Mouse (Mus musculus) macrophage (primary cell): ENCODE measurements around the gene Hdac4. TPM values are rescaled to one million over a fixed set of nuclear protein-coding genes. Genes with fewer than 3 reads are reported as not detected.

Experiments
- H3K27ac ChIP-seq: fragments of 350-480 bp; formaldehyde crosslinking; 2 replicates; pipeline ENCODE4 v1.9.0; 2021
- H3K36me3 ChIP-seq: fragments of 350-480 bp; formaldehyde crosslinking; 2 replicates; pipeline ENCODE4 v1.9.0; 2021; ENCODE audit errors: inconsistent target
- H3K4me3 ChIP-seq: fragments of 350-480 bp; formaldehyde crosslinking; 2 replicates; pipeline ENCODE4 v1.9.0; 2021; ENCODE audit errors: inconsistent target
- H3K79me2 ChIP-seq: fragments of 350-480 bp; formaldehyde crosslinking; 2 replicates; pipeline ENCODE4 v1.9.0; 2021; ENCODE audit errors: inconsistent target
- WGBS: methylation state at CpG from one replicate; pipeline ENCODE4 v1.1.7; 2026; ENCODE audit warnings: inconsistent platforms; ENCODE audit not compliant: missing documents; 5-methylcytosine and 5-hydroxymethylcytosine counted together
- polyA plus RNA-seq: library from polyadenylated mRNA; stranded (reverse); fragments of 250-400 nt; gene quantifications from 3 replicates; pipeline ENCODE4 v1.2.4, GENCODE M21; 2018; ENCODE audit warnings: inconsistent platforms

The Hdac4 gene
- polyA plus RNA-seq, 1 experiment from 2014 or later = 2.6 TPM

DNA sequence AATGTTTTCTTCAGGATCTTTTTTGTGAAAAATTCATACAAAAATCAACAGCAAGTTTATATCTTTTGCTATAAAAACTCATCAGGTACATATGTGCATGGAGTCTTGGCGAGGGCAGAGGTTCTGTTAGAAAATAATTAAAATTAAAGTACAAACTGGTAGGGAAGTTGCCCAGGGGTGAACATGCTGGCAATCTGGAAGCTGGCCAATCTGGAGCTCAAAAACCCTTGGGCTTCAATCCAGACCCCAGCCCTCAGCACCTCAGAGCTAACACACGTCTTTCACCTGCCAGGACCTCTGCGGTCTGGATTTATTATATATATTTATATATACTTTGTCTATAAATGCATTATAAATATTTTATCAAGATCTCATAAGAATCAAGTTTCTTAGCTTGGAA lies 263.7 kb downstream of the Hdac4 start:
- Histone ChIP-seq H3K4me3 (no peak overlapping the region), H3K79me2 (no peaks in the 10 kb centered on the region), H3K36me3 (peaks cover 14% of the 10 kb centered on the region), H3K27ac (no peak overlapping the region)
- WGBS = 92% methylated on average over 3 of the region's 3 CpGs

DNA sequence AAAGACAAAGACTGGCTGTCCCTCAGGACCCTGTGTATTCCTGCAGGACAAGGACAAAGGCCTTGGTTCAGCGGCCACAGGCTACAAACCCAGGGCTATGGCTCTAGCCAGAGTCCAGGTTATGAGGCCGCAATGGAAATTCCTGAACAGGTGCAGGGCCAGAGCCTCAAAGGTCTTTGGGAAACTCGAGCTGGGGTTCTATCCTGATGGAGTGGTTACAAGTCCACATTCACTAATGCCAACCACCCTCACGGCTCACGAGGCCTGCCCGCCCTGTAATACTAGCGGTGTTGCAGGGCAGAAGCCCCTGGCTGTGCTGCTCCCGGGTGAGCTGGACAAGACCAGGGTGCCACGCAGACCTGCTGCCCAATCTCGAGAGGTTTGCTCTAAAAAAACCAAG lies 264.3 kb downstream of the Hdac4 start:
- Histone ChIP-seq H3K27ac (no peak overlapping the region), H3K79me2 (no peaks in the 10 kb centered on the region), H3K36me3 (peaks cover 14% of the 10 kb centered on the region), H3K4me3 (no peak overlapping the region)
- 93% methylated on average over 10 of the region's 10 CpGs for WGBS

DNA sequence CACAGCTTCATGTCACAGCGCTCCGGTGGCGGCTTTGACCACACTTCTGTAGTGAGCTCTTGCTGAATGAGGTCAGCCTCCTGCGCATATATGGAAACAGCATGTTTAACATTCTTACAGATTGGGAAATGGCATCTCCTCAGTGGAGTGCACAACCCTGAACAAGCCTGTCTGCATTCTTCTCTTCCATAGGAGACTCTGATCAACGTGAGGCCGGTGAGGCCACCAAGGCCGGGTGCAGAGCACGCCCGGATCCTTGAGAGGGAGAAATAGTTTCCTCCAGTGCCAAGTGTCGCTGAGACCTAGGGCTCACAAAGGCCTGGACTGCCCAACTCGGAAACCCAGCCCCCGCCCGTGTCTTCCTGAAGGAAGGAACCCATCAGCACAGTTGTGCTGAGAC lies 266.4 kb downstream of the Hdac4 start:
- Histone ChIP-seq H3K79me2 (no peaks in the 10 kb centered on the region), H3K36me3 (peaks cover 11% of the 10 kb centered on the region), H3K4me3 (no peak overlapping the region), H3K27ac (no peak overlapping the region)
- WGBS = 94% methylated on average over 13 of the region's 13 CpGs

DNA sequence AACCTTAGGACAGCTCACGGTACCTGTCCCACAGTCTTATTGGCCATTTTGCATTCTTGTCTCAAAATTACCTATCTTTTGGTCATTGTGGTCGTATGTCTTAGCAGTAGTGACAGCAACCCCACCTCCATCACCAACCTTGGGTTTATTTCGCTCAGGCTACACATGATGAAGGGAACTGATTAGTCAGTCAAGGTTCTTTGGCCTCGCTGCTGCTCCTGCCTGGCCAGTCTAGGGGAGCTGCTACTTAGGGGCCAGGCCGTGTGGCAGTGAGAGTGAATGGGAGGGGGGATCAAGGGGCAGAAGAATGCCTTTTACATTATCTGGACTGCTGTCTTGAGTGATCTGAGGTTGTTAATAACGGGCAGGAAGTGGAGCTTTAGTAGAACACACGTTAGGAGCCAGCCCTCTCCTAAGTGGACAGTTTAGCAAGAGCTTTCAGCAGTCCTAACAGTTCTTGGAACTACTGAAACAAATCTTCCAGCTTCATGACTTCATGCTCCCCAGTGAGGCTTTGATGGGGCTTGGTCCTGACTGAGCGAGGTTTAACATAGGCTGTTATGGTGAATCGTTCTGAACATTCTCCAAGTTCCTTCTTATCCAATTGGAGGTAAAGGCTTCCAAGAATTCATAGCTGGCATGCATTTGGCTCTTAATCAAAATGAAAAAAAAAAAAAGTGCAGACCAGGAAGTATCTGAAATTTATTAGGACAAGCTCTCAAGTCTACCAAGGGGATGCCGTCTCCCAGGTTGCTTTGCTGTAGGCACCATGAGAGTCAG lies 267.8 kb downstream of the Hdac4 start:
- H3K36me3 ChIP-seq = no peaks in the 10 kb centered on the region
- 92% methylated on average over 10 of the region's 10 CpGs for WGBS

DNA sequence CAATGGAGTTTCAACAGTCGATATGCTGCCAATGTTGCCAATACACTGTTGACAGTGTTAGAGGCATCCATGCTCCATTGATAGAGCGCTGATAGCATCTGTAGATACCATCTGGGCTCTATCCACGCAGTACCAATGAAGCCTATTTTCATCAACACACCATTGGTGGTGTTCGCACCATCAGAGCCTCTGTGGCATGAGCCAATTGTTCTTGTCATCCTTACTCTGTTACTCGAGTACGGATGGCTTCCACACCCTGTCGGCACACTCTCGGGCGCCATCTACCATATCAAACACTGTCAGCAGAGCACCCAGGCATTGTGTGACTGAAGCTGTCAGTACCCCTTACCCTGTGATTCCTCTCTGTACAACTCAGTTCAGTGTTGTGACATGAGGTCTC lies 271.9 kb downstream of the Hdac4 start:
- 95% methylated on average over 9 of the region's 9 CpGs for WGBS
- Histone ChIP-seq H3K4me3 (no peak overlapping the region), H3K79me2 (no peaks in the 10 kb centered on the region), H3K36me3 (no peaks in the 10 kb centered on the region), H3K27ac (no peak overlapping the region)

More for the DNA sequence above, 267.8 kb downstream of the Hdac4 start:
- Histone ChIP-seq H3K27ac (no peak overlapping the region), H3K4me3 (no peak overlapping the region), H3K79me2 (no peaks in the 10 kb centered on the region)

DNA sequence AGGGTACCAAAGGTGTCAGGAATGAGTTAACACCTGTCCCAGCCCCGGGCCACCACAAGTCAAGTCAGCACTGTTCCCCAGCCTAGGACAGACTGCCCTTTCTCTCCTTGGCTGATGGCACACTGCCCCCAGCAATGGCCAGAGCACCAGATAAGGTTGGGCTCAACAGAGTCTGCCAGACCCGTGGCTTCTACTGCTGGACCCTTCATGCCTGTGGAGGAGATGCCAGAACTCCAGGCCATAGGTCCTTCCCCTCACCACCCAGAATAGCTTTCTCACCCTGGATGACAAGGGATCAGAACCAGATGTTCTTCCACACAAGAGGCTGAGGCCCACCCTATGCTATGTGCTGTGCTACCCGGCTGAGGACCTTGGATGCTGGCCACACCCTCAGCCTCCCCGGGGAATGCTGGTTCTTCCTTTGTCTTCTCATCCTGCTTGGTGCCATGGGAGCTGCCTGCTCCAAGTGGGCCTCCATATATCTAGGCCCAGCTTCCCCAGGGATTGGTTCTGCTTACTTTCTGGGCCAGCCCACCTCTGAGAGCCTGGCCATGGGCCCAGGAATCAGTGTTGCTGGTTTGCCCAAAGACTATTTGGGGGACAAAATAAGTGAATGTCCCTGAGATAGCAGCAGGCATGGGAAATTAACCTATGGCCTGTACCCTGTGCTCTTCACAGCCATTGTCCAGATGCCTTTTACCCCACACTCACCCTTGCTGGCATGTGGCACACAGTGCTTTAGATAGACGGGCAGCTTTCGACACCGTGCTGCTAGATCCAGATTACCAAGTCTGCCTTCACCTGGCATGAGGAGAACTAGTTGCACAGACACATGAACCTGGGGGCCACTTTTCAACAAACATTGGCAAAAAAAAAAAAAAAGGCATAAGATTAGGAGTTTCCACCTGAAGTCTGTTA lies 273.0 kb downstream of the Hdac4 start:
- H3K27ac ChIP-seq = no peak overlapping the region
- no peaks in the 10 kb centered on the region for H3K36me3 ChIP-seq
- no peak overlapping the region for H3K4me3 ChIP-seq
- H3K79me2 ChIP-seq = no peaks in the 10 kb centered on the region
- WGBS = 93% methylated on average over 6 of the region's 7 CpGs

DNA sequence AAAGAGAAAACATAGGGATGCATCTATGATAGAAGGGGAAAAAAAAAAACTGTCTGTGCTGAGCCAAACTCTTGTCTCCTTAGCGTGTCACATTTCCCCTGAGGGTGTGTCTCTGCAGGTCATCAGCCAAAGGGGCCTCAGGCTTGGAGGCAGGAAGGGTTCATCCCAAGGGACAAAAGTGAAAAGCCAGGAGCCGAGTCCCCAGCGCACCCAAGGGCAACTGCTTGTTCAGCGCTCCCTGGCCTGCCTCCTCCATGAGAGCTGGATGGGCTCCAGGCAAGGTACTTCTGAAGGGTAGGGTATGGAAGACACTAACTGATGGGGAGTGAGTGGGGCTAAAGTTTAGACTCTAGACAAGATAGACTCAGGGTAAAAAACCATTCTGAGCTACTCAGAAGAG lies 273.8 kb downstream of the Hdac4 start:
- H3K79me2 ChIP-seq = no peaks in the 10 kb centered on the region
- 98% methylated on average over 4 of the region's 4 CpGs for WGBS
- H3K36me3 ChIP-seq = no peaks in the 10 kb centered on the region
- H3K27ac ChIP-seq = no peak overlapping the region
- H3K4me3 ChIP-seq = no peak overlapping the region

DNA sequence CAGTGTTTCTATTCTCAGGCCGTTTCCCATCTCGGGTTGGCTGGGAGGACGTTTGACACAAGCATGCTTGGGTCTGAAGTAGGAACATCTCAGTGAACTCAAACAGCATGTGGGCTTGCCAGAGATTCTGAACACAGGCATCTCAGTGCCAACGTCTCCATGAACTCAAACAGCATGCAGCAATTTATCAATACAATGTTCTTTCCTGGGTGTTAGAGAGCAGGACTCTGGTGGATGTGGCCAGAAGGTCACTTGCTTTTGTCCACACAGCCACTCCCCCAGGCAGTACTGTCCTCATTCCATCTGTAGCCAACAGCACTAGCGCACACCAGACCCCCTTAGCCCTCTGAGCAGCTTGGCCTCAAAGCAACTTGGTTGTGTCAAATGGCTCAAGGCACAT lies 274.2 kb downstream of the Hdac4 start:
- H3K79me2 ChIP-seq = no peaks in the 10 kb centered on the region
- no peak overlapping the region for H3K27ac ChIP-seq
- no peak overlapping the region for H3K4me3 ChIP-seq
- no peaks in the 10 kb centered on the region for H3K36me3 ChIP-seq
- WGBS = 76% methylated on average over 5 of the region's 5 CpGs

DNA sequence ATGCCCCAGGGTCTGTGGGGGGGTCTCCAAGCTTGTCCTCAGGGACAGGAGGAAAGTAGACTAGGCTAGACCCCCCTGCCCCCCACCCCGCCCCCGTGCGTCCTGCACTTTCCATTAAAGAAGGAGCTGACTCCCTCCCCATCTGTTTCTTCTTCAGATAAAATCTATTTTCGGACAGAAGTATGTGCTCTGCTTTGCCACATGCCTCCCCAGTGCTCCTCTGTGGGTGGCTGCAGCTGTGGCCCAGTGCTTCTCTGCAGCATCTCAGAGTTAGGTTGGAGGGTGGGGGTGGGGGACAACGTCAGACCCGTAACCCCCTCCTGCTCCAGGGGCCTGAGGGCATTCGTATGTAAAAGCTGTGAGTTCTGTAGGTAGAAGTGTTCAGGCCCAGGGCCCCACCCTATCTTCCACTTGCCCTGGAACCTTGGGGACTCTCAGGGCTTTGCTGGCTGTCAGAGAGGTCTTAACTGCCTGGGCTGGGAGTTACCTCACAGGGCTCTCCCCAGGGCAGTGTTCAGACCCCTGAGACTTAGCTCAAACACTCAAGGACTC lies 275.4 kb downstream of the Hdac4 start:
- H3K79me2 ChIP-seq = no peaks in the 10 kb centered on the region
- no peak overlapping the region for H3K4me3 ChIP-seq
- no peak overlapping the region for H3K27ac ChIP-seq
- H3K36me3 ChIP-seq = no peaks in the 10 kb centered on the region
- 88% methylated on average over 7 of the region's 7 CpGs for WGBS

DNA sequence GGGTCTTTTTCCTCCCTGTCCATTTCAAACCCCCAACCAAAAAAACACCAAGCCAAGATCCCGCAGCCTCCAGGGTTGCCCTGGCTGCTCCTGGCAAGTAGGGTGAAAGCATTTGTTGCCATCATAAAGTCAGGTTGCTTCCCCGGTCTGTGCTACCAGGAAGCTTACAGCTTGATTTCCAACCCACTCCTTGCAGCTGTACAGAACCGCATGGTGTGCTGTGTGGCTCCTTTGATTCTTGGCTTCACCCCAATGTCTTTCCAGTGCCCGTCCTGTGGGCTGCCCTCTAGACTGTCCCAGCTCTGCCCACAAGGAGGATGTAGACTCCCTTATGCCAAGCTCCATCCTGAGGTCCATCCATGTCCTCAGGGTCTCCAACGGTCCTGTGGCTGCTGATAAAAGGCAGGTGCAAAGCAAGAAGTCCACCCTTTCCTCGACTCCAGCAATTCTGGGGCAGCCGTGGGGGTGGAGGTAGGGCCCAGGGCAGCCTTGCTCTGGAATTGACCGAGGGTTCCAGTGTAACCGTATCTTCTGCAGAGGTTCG lies 277.2 kb downstream of the Hdac4 start:
- no peak overlapping the region for H3K4me3 ChIP-seq
- H3K27ac ChIP-seq = no peak overlapping the region
- 77% methylated on average over 10 of the region's 10 CpGs for WGBS
- no peaks in the 10 kb centered on the region for H3K79me2 ChIP-seq
- H3K36me3 ChIP-seq = no peaks in the 10 kb centered on the region

DNA sequence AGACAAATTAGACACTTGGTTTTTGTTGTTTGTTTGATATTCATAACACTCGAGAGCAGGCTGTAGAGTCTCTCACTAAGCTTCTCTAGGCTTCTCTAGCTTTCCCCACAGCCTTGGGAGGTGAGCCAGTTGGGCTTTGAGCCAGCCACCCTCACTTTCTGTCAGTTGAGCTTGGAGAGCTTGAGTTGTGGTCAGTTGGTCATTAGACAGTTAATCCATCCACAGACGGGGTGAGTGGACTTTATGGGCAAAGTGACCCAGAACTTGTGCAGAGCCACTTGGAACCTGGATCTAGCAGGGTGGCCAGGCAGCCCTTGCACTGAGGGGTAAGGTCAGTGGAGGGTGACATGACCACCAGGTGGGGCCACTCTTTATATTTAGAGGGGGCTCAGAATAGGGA lies 277.9 kb downstream of the Hdac4 start:
- Histone ChIP-seq H3K79me2 (no peaks in the 10 kb centered on the region), H3K27ac (no peak overlapping the region), H3K4me3 (no peak overlapping the region), H3K36me3 (no peaks in the 10 kb centered on the region)
- WGBS = 56% methylated on average over 2 of the region's 2 CpGs

DNA sequence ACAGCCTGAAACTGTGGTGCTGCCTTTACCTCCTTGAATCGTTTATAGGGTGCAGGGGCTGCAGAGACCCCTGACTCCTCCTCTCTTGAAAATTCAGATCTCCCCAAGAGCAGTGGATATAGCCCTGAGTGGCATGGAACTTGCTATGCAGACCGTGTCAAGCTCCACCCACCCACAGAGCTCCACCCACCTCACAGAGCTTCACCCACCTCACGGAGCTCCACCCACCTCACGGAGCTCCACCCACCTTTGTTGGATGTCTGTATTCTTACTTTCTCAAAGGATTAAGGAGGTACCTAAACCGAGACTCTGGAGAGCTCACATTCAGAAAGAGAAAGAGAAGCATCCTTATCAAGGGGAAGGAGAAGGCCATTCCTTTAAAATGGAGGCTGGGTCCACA lies 279.5 kb downstream of the Hdac4 start:
- Histone ChIP-seq H3K36me3 (no peaks in the 10 kb centered on the region), H3K27ac (no peak overlapping the region), H3K4me3 (no peak overlapping the region), H3K79me2 (no peaks in the 10 kb centered on the region)
- 88% methylated on average over 5 of the region's 5 CpGs for WGBS

DNA sequence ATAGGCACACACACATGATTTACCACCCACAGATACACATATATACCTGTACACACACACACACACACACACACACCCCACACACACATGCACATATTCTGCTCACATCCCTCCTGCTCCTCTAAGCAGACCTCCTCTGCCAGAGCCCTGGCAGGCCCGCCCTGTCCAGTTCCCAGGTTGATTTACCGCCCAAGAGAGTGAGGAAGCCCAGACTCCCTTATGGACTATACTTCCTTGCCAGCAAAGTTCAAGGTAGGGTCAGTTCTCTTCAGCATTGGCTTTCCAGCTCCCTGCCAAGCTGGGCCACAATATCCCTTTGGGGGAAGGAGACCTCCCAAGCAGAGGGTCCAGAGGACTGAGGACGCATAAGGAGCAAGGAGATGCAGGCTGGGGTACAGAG lies 280.9 kb downstream of the Hdac4 start:
- H3K36me3 ChIP-seq = no peaks in the 10 kb centered on the region
- H3K79me2 ChIP-seq = no peaks in the 10 kb centered on the region
- 69% methylated on average over 3 of the region's 3 CpGs for WGBS
- H3K4me3 ChIP-seq = no peak overlapping the region
- H3K27ac ChIP-seq = no peak overlapping the region

DNA sequence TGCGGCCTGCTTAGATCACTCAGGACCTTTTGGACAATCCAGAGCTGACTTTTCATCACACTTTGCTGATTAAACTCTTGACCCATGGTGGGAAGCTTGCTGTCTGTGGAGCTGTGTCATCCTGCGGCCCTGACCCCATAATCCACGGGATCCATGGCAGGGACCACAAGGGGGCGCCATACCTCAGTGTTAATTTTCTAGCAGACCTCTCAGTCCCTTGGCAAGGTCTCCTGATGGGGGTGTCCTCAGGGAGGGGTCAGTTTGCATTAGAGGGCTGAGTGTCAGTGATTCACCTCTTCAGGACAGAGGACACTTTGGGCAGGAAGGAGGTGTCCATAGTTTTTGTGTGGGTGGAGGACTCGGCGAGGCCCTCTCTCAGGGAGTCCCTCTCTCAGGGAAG lies 281.6 kb downstream of the Hdac4 start:
- WGBS = 53% methylated on average over 6 of the region's 6 CpGs
- no peaks in the 10 kb centered on the region for H3K79me2 ChIP-seq

More for the DNA sequence above, 281.6 kb downstream of the Hdac4 start:
- Histone ChIP-seq H3K4me3 (no peak overlapping the region), H3K27ac (no peak overlapping the region), H3K36me3 (no peaks in the 10 kb centered on the region)
